Mouse (Mus musculus) regulatory T cell (primary cell): Measurements from ENCODE around the gene Shc1.
"Not testable (repeated sequence)": the region's sequence is repeated elsewhere in the genome, so short reads cannot be mapped to it uniquely, and the experiment has no call there.

Experiments used
- in situ Hi-C: fragments of 300-600 bp; cut with MboI, MseI; formaldehyde crosslinking; loops from one replicate; pipeline ENCODE4 v1.15.1; 2025; ENCODE audit warnings: high pct_unique_total_duplicates

Shc1 gene

DNA sequence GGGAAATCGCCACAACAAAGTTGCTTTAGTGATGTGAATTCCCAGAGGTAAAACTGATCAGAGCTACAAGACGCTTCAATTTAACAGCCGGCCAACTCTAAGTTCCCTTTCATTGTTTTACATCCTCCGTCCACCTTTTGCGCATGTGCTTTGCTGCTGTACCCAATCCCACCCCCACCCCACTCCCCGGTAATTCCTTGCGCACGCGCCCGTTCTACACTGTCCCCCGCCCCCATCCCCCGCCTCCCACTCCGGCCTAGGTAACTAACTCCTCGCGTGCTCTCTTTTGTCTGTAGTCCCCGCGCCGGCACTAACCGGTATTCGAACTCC, 438 bp upstream of the Shc1 start:
- in situ Hi-C loops, result no loop called here

DNA sequence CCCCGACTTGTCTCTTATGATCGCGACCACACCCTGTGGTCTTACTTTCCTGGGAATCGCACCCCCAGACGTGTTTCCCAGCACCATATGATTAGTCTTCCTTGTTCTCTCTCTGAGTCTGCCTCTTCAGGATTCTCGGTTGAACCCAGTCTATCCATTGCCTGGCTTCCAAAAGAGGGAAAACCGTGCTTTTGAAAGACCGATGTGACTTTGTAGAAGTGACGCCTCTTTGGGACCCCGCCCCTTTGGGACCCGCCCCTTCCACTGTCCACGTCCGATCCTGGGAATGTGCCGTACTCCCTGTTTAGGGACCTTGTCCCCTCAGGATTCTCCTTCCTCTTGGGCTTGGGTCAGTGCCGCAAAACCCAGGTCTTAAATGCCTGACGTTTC, 613 bp downstream of the Shc1 start:
- in situ Hi-C loops, result no loop called here

DNA sequence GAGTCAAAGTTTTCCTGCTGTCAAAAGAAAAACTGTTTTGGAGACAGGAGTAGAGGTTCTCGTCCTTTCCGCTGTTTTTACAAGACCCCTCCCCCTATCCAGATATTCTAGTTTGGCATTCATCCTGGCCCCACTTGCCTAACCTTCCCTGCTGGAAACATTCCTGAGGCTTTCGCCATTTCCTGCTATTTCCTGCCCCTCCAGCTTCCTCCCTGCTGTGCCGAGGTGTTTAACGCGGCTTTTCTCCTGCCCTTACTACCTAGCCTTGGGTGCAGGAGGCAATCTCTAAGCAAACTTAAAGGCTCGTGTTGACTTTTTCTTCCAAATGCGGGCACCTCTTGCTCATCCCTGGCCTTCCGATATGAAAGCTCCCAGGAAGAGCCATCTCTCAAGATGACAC, 1.3 kb downstream of the Shc1 start:
- in situ Hi-C loops, result no loop called here

DNA sequence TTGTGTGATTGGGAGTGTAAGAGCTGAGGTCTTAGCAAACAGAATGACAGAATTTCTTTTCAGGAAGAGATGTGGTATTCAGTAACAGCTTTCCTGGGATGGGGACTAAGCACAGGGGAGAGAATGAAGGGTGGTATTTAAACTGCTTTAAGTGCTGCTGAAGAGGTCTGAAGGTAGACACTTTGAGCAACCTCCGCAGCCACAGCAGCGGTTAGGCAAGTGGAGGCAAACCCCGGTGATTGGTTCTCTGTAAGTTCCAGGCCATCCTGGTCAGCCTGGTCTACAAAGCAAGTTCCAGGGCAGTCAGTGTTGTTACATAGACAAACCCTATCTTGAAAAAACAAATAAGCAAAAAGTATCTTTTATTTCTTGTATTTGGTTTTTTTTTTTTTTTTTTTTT, 1.7 kb downstream of the Shc1 start:
- in situ Hi-C loops, result no loop called here

DNA sequence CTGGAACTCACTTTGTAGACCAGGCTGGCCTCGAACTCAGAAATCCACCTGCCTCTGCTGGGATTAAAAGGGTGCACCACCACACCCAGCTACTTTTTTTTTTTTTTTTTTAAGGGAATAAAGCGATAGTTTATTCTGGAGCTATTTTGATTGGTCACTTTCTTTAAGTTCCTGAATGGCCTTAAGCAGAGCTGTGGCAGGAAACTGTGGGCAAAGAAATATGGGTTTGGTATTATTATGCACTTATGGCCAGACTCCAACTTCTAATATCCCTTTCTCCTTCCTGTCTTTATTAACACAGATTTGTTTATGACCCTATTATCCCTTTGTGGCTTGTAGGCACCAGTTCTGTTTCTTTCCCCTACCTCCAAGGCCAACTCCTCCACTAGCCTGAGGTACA, 2.2 kb downstream of the Shc1 start:
- in situ Hi-C loops, result no loop called here

DNA sequence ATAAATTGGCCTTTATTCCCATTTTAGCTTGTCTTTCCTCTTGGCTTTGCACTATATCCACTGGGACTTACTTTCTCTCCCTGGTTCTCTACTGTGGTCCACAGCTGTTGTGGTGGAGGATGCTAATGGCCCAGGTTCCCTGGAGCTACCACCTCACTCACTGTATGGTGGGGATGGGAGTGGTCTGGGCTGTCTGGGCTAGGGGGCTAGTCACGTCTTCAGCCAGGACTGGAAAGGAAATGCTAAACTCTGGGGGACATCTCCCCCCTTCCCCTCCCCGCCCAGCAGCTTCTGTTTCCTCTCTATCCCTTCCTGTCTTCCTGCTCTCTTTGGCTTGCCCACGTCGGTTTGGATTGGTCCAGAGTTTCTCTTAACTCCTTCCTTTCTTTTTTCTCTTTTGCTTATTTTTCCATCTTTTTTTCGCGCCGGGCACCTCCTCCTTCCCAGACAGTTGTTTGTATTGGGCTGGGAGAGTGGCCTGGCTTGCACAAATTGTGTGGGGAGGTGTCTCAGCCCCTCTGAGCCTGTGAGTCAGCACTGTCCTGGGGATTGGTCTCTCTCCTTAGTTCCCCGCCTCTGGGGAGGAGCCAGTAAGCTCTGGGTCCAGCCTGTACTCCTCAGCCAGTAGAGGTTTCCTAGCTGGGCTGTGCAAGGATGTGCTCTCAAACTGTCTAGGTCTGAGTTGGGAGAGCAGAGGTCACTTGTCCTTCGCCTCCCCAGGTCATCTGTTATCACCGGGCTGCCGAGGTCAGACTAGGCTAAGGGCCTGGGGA, 2.9 kb downstream of the Shc1 start:
- in situ Hi-C loops, result no loop called here

DNA sequence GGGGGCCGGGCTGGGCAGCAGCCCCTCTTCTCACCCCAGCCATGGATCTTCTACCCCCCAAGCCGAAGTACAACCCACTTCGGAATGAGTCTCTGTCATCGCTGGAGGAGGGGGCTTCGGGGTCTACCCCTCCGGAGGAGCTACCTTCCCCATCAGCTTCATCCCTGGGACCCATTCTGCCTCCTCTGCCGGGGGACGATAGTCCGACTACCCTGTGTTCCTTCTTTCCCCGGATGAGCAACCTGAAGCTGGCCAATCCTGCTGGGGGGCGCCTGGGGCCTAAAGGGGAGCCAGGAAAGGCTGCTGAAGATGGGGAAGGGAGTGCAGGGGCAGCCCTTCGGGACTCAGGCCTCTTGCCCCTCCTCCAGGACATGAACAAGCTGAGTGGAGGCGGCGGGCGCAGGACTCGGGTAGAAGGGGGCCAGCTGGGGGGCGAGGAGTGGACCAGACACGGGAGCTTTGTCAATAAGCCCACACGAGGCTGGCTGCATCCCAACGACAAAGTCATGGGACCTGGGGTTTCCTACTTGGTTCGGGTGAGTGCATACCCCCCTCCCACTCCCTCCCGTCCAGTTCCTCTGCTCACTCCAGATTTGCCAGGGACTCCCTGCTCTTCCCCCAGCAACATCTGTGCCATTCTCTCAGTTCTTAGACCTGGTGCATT, 3.7 kb downstream of the Shc1 start:
- in situ Hi-C loops, result no loop called here

DNA sequence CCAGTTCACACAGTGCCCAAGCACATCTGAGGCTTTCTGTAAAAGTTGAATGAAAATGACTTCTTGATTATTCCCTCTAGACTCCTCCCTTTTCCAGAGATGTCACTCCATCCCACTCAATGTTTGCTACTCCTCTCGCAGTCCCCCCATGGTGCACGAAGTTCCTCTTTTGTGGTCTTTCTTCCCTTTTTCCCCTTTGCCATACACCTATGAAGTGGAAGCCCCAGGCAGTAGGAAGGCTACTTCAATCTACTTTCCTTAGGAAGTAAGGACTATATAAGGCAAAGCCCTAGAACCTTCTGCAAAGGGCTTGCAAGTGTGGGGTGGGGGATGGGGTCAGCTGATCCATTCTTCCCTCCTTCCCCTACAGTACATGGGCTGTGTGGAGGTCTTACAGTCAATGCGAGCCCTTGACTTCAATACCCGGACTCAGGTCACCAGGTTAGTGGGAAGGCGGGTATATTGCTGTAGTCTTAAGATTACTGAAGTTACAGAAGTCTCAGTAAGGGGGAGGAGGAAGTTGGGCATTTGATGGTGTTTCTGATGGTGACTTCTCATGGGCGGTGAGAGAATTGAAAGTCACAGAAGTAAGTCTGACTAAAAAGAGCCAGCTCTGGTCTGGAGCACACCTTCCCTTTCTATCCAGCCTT, 4.4 kb downstream of the Shc1 start:
- in situ Hi-C loops, result no loop called here

DNA sequence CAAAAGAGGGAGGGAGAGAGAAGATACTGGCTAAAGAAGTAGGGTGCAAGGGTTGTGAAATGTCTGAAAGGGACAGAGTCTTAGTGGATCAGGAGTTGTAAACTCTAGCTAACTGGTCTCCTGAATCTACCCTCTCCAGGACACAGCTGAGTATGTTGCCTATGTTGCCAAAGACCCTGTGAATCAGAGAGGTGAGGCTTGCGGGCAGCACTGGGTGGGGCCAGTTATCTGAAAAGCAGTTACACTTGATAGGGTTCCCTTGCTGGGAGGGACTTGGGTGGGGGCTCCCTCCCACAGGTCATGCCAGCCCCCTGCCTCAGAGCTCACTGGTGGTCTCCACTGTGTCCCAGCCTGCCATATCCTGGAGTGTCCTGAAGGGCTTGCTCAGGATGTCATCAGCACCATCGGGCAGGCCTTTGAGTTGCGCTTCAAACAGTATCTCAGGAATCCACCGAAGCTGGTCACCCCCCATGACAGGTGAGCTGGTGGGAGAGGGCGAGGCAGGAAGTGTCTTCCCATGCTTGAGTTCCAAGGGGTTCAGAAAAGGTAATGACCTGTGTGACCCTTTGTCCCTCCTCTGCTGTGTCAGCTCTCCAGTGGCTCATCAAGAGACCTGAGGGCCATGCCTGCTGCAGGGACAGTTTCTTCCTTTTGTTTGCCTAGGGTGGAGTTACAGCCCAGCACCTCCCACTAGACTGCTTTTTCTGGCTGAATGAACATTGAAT, 6.3 kb downstream of the Shc1 start:
- in situ Hi-C loops, result no loop called here

DNA sequence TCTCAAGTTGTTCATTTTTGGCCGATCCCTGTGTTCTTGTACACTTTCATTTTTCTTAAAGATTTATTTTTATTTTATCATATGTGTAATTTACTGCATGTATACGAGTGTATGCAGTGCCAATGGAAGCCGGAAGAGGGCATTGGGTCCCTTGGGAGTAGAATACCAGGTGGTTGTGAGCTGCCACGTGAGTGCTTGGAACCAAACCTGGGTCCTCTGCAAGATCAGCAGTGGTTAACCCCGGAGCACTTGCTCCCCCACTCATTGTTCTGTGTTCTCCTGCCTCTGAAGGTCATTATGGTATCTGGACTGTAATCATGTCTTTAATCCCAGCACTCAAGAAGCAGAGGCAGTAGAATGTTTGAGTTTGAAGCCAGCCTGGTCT, 6.9 kb downstream of the Shc1 start:
- in situ Hi-C loops, result no loop called here

DNA sequence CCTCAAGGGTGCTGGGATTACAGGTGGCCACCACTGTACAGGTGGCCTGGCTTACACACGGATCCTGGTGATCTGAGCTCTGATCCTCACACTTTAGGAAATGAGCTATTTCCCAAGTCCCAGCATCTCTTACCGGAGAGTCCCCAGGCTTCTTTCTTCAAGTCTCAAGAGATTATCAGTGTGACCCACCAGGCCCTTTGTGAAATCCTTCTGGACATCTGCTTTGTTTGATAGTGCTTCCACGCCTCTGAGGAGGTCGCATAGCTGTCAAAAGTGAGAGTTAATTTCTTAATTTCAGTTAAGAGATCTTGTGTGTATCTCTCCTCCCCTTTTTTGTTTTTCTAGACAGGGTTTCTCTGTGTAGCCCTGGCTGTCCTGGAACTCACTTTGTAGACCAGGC, 7.6 kb downstream of the Shc1 start:
- in situ Hi-C loops, result no loop called here

DNA sequence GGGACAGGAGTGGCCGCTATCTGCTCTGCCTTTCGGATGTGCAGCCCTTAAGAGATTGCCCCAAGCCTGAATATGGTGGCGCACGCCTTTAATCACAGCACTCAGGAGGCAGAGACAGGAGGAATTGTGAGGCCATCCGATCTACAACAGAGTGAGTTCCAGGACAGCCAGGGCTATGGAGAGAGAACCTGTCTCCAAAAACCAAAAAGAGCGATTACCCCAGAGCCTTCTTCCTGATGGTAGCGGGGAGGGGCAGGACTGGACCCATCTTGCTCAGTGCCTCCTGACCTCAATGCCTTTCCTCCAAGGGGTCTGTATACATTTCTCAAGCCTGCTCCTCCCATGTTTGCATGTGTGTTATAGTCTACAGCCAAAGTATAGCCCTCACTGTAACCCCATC, 10.8 kb downstream of the Shc1 start:
- in situ Hi-C loops, result not testable (repeated sequence)

DNA sequence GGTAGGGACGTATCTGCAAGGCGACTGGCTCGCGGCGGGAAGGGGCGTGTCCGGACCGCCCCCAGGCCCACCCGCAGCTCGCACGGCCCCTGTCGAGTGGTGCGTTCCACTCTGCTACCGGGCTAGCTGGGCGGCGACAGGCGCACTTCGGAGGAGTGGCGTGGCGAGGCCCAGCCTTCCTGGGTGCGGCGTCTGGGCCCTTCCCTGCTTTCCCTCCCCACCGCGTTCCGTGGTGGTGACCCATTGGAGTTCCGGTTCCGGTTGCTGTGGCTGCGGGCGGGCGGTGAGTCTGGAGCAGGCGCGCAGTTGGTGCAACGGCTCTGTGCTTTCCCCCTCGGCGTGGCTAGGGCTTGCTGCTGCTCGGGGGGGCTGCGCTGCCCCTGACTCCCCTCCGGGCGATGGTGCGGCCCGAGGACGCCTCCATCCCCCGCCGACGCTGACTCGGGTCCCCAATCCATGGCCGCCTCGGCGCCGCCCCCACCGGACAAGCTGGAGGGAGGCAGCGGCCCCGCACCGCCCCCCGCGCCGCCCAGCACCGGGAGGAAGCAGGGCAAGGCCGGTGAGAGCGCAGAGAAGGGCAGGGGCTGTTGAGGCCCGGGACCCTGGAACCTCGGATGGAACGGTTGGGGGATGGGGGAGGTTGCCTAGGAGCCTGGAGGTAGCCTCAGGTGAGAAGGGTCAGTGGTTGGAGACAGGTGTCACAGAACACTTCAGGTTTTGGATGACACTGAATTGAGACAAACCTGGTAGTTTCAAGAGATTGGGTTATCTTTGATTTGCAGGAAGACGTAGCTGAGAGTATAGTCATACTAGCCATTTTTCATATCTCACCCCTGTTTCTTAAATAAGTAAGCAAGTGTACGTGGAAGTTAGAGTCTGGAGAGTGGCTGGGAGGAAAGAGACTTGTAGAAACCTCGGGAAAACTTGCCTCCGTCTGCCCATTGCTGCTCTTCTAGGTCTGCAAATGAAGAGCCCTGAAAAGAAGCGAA, 12.2 kb downstream of the Shc1 start, which contains the start of gene Pygo2:
Gene Pygo2, plus strand, starts transcription at position 44 of the 989 bp plus-strand sequence.
- in situ Hi-C loops, result no loop called here

DNA sequence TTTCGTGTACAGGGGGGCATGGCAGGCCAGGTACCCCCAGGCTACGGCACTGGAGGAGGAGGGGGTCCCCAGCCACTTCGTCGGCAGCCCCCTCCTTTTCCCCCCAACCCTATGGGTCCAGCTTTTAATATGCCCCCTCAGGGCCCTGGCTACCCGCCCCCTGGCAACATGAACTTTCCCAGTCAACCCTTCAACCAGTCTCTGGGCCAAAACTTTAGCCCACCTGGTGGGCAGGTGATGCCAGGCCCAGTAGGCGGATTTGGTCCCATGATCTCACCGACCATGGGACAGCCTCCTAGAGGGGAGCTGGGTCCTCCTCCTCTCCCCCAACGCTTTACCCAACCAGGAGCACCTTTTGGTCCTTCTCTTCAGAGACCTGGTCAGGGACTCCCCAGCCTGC, 14.4 kb downstream of the Shc1 start:
- in situ Hi-C loops, result no loop called here

DNA sequence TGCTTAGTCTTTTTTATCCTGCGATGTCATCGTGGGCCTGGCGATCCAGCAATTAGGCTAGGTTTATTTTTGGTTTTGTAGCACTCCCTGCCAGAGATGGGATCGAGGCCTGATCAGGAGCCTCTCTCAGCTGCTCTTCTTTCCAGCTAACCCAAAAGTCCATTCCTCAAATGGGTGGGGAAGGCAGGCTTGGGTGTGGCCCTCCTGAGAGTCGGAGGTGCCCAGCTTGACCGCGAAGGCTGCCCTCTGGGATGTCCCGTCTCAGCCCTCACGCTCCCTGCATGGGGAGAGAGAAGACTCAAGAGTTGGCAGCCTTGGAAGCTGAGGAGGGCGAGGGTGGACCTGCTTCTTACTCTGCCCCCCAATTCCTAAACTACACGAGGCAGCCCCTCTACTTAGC, 16.3 kb downstream of the Shc1 start:
- in situ Hi-C loops, result no loop called here

DNA sequence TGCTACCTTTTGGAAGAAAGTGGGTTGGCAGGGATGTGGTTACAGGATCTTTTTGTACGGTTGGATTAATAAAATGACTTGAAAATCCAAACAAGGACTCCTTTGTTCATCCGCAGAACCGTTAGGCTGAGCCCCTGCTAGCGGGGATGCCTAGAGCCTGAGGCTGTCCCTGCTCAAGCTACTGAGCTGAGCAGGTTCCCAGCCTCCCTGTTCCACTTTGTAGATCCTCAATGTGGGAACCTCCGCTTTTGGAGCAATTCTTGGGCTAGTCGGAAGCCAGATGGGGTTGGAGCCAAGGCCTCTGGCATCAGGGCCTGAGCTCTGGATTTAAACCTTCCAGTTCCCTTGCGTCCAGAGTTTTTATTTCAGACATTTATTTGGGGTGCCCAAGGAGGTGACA, 16.8 kb downstream of the Shc1 start:
- in situ Hi-C loops, result no loop called here

DNA sequence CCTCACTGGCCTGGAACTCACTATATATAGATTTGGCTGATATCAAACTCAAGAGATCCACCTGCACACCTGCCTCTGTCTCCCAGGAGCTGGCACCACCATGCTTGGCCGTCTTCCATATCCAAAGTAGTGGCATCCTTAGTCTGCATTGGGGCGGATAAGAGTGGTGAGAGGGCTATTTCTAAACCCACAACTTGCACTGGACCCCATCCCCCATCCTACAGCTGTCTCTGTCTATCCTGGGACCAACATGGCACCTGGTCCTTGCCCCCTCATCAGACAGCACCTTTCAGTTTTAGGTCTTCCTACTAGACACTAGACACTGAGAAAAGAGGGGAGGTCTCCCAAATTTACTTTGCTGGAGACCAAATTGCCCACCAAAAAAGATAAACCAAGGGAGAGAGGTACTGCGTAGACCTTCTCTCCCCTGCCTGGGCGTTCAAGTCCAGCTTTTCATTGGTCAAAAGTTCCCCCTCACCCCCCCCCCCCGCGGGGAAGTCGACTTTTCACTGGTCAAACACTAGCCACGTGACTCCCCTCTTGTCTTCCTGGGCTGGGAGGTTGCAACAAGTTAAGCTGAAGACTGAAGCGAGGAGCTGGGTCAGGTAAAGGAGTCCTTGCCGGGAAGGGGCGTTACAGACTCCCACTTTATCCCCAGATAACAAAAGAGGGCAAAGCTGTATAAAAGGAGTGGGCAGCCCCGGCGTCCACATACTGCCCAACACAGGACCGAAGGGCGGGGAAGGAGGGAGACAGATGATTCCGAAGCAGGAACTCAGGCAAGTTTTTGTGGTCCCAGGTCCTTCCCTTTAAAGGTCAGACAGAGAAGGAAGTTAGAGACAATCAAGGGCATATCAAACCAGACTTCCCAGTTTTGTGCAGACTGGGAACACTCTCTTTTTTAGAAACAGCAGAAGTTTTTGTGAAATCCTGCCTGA, 18.2 kb downstream of the Shc1 start, which contains the start of gene Pbxip1:
Gene Pbxip1, plus strand, starts transcription at position 531 of the 938 bp plus-strand sequence.
- in situ Hi-C loops, result no loop called here

DNA sequence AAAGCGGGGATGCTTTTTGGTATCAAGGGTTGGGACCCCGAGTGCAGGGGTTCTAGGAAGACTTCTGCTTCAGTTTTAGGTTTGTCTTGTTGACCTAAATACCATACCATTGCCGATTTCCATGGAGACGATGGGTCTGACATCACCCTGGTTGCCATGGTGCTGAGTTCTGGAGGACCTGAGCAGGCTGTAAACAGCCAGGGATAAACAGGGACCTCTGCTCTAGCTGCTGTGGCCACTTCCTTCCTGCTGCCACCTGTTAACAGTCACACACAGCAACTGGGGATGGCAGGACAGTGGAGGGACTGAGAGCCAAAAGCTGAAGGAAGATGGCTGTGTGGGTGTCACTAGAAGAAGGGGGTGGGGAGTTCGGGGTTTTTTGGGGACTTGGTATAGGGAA, 19.0 kb downstream of the Shc1 start:
- in situ Hi-C loops, result no loop called here

DNA sequence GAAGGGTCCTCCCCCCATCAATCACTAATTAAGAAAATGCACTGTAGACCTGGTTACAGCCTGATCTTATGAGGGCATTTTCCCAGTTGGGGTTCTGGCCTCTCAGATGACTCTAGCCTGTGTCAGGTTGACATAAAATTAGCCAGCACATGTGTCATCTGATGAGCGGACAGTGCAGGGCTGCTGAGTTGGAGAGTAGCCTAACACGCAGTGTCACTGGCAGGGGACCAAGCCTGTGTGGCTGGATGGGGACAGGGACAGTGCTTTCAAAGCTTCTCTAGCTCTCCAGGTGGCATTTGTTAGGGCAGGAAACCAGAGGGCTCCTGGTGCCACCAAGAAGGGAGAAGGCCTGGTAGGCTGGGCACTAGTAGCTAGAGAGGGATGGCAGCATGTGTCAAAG, 22.4 kb downstream of the Shc1 start:
- in situ Hi-C loops, result no loop called here
